Mouse (Mus musculus) bone marrow, adult 2 months (tissue): ENCODE results near the gene 1700025G04Rik.

Experiments used
- CTCF ChIP-seq: fragments of 200-500 bp; IDR thresholded peaks from 2 replicates; pipeline ENCODE4 v1.5.1; 2011; ENCODE audit warnings: low read length, control low read depth; ENCODE audit not compliant: control insufficient read depth, insufficient read depth
- POLR2A ChIP-seq: fragments of 200-500 bp; IDR thresholded peaks from 2 replicates; pipeline ENCODE4 v1.6.1; 2011; ENCODE audit warnings: low read depth, mild to moderate bottlenecking, control low read depth, low read length, borderline replicate concordance; ENCODE audit not compliant: control insufficient read depth

DNA sequence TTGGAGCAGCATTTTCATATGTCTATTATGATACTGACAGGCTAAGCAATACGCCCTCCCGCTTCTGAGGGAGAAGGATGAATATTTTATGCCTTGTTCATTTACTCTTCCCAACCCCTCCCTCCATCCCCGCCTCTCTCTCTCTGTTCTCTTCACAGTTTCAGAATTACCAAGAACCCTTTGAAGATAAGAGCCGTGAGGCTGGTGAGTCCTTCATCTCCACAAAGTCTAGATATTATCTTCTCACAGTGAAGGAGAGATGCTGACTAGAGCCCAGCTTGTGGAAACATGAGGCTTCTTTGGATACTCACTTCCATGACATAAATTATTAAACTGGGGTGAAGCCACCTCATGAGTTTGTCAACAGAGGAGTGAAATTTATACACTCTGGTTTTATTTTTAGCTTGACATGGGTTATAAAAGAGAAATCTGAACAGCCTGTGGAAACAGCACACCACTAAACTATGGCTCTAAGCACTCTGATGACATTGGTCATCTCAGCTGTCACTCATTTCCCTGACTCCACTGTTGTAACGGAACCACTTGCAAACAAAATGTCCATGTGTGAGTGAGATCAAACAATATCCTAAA lies 116.7 kb downstream of the 1700025G04Rik start:
- TF ChIP-seq POLR2A (no peak), CTCF (no peak)
